Mouse (Mus musculus) c-Kit-positive CD71-negative TER-119-negative erythroid progenitor cells, embryonic 14.5 days (primary cell): ENCODE results near the gene Srrm1.
"Not testable (repeated sequence)": the region's sequence is repeated elsewhere in the genome, so short reads cannot be mapped to it uniquely, and the experiment has no call there.

Source experiments
- DNase-seq: peaks from one replicate; pipeline ENCODE4 v3.0.0-alpha.2; 2013; ENCODE audit warnings: low read depth

Srrm1 gene

GRCm38 (mm10) chr4:135301166-135301565, 52.0 kb downstream of the Srrm1 start:
- DNase-seq, result no peak

- no peak for DNase-seq
These were observed 52.7 kb downstream of the Srrm1 start for GRCm38 (mm10) chr4:135300248-135301041.

GRCm38 (mm10) chr4:135298680-135299079, 54.4 kb downstream of the Srrm1 start:
- DNase-seq, result no peak

- DNase-seq, result no peak
These were observed 55.1 kb downstream of the Srrm1 start for GRCm38 (mm10) chr4:135297931-135298546.

GRCm38 (mm10) chr4:135297146-135297545, 56.0 kb downstream of the Srrm1 start:
- DNase-seq, result no peak

- no peak for DNase-seq
These were observed 56.6 kb downstream of the Srrm1 start for GRCm38 (mm10) chr4:135296565-135296964.

GRCm38 (mm10) chr4:135293813-135294212, 59.3 kb downstream of the Srrm1 start:
- no peak for DNase-seq

GRCm38 (mm10) chr4:135292477-135293089, 60.5 kb downstream of the Srrm1 start:
- DNase-seq, result no peak

GRCm38 (mm10) chr4:135291841-135292240, 61.3 kb downstream of the Srrm1 start:
- DNase-seq, result no peak

- DNase-seq, result no peak
These were observed 61.9 kb downstream of the Srrm1 start for GRCm38 (mm10) chr4:135291199-135291598.

GRCm38 (mm10) chr4:135287975-135288374, 65.1 kb downstream of the Srrm1 start:
- no peak for DNase-seq

- no peak for DNase-seq
These were observed 66.2 kb downstream of the Srrm1 start for GRCm38 (mm10) chr4:135286833-135287395.

GRCm38 (mm10) chr4:135286033-135286622, 67.0 kb downstream of the Srrm1 start:
- no peak for DNase-seq

- DNase-seq, result no peak
These were observed 67.7 kb downstream of the Srrm1 start for GRCm38 (mm10) chr4:135285436-135285835.

- DNase-seq, result no peak
These were observed 69.2 kb downstream of the Srrm1 start for GRCm38 (mm10) chr4:135283875-135284274.

- no peak for DNase-seq
These were observed 69.7 kb downstream of the Srrm1 start for GRCm38 (mm10) chr4:135283417-135283816.

GRCm38 (mm10) chr4:135282651-135283290, 70.3 kb downstream of the Srrm1 start:
- no peak for DNase-seq

- not testable (repeated sequence) for DNase-seq
These were observed 73.1 kb downstream of the Srrm1 start for GRCm38 (mm10) chr4:135280016-135280415.

- DNase-seq, result no peak
These were observed 76.3 kb downstream of the Srrm1 start for GRCm38 (mm10) chr4:135276681-135277379.

GRCm38 (mm10) chr4:135274761-135275160, 78.4 kb downstream of the Srrm1 start:
- DNase-seq, result no peak

GRCm38 (mm10) chr4:135273307-135273682, 79.8 kb downstream of the Srrm1 start:
- DNase-seq, result no peak
